Mouse (Mus musculus) left cerebral cortex, postnatal 36 days (tissue): ENCODE data around the gene Aamp. TPM values are rescaled to one million over a fixed set of nuclear protein-coding genes. Genes with fewer than 3 reads are reported as not detected.

ENCODE experiments used
- DNase-seq, 2 experiments: peaks; one replicate each; pipeline ENCODE4 v3.0.0; 2021 to 2022; ENCODE audit warnings: low spot score in 2 of 2, mixed read lengths in 1 of 2
- intact Hi-C: fragments of 180-260 bp; cut with DNase I; formaldehyde crosslinking; loops from one replicate; pipeline ENCODE4 v1.15.1; 2025
- total RNA-seq, 2 experiments: library from RNA; stranded (reverse); gene quantifications; 2 replicates each; pipeline ENCODE4 v1.2.3; 2021

The Aamp gene
- total RNA-seq, 2 experiments from 2014 or later, result 139 to 143 TPM

DNA sequence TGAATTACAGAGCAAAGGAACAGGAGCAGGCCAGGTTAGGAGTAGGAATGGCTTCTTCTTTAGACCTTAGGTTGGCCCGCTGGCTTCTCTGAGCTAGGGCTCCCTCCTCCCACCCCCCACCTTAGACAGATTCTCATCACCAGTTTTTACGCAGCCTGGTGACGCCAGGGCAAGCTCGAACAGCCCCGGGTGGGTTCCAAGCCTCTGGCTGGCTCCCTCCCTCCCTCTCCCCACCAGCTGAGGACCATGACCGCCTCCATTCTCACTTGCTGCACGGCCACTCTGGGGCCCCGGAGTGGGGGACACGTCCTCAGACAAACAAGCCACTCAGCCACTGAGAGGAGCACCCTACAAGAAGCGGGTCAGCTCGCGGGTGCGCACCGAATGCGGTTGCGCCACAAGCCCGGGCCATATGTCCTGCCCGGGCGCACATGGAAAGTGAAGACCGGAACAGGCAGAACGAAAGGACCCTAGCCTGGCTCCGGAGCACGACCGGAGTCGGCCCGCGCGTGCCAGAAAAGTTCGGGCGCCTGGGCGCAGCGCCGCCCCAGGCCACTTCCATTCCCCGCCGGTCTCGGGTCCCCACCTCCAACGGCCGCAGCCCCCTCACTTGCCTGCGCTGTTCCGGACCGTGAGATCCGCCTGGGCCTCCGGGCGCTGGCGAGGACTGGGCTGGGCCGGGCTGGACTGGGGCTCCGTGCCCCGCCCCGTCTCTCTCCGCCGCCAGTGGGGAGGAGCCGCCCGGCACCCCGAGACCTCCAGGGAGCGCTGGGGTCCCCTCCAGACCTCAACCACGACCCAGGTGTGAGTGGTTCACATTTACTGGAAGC is 19.2 kb upstream of the Aamp start:
- intact Hi-C loops, result no loop called here
- DNase-seq, result peak; percentile 53 to 60

DNA sequence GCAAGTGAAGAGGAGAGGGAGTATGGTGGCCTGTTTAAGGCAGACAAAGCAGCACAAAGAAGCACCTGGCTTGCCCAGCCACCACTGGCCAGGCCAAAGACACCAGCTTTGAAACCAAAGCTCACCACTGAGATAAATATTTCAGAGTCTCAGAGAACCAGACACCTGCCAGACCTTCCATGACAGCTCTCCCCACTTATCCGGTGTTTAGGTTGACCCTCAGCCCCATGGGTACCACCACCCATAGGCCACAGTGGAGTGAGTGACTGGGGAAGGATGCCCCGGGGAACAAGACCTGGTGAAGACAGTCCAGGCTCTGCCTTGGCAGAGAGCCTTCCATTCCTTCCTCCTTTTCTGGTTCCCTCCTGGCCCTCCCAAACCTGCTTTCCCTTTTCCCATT is 18.3 kb upstream of the Aamp start:
- intact Hi-C loops, result no loop called here
- no peak for DNase-seq

DNA sequence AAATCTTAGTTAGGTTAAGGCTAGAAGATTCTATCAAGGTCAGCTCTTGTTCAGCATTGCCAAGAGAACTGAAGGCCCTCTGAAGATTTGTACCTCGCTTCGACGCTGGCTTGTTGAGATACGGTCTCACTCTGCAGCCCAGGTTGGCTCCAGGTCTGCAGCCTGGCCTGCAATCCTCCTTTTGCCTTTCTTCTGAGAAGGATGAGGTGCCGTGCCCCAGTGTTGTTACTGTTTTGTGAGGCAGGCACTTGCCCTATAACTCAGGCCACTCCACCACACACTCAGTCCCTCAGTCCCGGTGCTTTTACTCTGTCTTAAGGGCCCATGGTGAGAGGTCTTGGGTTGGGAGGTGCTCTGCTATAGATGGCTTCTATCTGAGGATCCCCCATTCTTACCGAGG is 17.7 kb upstream of the Aamp start:
- no peak for DNase-seq
- intact Hi-C loops, result no loop called here

DNA sequence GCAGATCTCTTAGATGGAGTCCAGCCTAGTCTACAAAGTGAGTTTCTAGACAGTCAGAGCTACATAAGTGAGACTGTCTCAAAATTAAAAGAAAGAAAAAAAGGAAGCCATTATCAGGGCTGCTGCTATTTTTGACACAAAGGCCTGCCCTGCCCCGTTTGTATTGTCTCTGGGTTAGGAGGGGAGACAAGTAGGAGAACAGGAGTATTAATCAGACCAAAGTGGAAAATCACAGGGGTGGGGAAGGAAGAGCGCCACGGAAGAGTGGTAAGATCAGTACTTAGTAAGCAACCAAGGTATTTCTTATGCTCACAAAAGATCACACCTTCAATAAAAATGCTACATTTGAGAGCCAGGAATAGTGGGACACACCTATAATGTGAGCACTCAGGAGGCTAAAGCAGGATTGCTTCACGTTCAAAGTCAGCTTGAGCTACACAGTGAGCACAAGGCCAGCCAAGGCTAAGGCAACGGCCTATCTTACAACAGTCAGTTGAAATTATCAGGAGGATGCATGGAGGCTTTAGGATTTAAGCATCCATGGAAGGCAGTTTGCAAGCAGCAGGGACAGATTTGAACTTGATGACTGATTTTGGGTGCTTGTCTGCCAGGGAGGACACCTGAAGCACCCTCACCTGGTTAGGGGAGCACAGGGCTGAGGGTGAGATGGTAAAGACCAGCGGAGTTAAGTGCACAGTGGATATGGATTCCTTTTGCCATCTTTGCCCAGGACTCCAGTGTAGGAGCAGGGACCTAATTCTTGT is 16.0 kb upstream of the Aamp start:
- intact Hi-C loops, result no loop called here
- no peak for DNase-seq

DNA sequence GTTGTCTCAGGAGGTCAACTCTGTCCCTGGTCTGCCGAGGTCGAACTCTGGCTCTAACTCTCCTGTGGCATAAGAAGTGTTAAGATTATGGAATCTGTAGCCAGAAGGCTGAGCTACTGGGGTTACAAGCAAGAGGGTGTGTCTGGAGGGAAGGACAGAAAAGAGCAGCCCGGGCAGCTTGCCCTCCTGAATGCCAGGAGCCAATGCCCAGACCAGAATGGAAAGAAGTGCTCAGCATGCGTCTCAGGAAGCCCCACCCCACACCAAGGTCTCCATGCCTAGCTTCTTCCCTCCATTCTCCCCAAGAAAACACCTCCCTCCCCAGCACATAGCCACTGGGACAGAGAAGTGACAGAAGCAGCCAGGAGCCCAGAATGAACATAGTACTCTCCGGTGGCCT is 14.5 kb upstream of the Aamp start:
- no peak for DNase-seq
- intact Hi-C loops, result no loop called here

DNA sequence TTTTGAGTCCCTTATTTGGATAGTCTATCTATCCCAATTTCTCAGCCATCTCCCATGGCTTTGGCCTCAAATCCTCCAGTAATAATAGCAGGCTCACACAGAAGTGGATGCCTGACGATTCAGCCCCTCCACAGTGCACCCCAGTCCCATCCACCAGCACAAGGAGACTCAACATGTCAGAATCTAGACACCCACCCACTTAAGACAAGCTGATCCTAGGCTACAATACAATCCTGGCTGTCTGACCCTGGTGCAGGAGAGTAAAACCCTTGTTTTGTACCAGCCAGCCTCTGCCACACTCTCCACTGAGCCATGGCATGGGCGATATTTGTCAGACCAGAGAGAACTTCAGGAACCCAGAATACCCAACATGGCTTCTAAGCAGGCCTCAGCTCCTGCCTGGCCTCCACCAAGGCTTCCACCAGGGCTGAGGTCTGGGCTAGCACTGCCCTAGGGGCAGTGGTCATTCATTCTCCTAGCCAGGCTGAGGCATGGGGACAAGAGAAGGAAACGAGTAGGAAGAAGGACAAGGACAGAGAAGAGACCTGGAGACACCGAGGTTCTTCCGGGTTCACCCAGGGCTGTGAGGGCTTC is 13.7 kb upstream of the Aamp start:
- no peak for DNase-seq
- intact Hi-C loops, result no loop called here

DNA sequence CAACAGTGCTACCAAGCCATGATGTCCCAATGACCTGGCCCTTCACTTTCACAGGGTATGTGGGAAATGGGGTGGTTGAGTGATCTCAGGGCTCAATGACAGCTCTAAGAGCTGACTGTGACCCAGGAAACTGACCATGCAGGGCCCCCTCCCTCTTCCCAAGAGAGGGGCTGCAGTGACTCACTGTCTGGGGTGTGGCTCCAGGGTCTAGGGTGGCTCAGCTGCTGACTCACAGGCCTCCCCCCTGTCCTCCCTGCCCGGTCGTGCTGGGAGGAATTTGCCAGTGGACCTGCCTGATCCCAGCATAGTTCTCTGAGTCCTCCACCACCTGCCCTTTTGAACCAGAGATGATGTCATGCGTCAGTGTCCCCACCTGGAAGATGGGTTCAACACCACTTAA is 12.7 kb upstream of the Aamp start:
- no peak for DNase-seq
- intact Hi-C loops, result no loop called here

DNA sequence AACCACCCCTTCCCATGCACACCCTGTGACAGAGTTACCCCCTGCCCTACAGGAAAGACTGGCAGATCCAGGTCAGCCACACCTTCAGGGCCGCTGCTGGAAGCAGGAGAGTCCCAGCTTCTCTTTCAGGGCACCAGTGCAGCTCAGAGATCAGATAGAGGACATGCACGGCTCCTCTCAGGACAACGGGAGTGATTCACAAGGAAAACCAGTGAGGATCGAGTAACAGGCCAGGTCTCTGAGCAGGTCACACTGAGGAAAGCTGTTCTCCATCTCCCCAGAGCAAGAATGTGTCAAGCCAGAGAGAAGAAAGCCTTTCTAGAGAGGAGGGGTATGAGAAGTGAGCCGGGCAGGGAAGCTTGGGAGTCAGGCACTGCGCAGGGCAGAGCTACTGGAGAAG is 11.9 kb upstream of the Aamp start:
- intact Hi-C loops, result no loop called here
- DNase-seq, result no peak

DNA sequence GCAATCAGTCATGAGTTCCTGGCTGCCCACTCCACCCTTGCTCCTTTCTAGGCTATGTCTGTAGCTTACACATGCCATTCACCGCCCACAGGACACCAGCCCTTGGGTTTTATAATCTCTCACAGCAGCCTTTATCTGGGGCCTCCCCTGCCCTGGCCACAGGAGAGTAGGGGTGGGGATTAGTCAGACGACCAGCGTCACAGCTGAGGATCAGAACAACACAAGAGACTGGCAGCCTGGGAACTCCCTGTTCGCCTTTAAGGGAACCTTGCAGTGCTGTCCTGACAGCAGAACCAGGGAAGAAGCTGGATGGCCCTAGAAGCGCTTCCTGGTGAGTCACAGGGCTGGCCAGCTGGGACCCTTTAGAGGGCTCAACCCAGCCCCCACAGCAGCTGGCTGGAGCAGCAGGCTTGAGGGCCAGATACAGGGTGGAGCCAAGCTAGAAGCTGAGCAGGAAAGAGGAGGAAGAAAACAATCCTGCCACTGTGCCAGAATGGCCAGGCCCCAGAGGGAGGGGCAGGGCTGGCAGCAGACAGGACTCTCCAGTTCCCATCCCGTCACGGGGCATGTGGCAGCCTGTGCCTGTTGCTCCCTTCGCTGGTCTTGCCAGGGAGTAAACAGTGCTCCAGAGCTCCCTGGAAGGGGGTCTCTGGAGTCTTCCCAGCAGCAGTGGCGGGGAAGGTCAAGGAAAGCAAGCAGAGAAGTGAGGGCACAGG is 11.1 kb upstream of the Aamp start:
- intact Hi-C loops, result no loop called here
- peak; percentile 78 to 81 for DNase-seq

DNA sequence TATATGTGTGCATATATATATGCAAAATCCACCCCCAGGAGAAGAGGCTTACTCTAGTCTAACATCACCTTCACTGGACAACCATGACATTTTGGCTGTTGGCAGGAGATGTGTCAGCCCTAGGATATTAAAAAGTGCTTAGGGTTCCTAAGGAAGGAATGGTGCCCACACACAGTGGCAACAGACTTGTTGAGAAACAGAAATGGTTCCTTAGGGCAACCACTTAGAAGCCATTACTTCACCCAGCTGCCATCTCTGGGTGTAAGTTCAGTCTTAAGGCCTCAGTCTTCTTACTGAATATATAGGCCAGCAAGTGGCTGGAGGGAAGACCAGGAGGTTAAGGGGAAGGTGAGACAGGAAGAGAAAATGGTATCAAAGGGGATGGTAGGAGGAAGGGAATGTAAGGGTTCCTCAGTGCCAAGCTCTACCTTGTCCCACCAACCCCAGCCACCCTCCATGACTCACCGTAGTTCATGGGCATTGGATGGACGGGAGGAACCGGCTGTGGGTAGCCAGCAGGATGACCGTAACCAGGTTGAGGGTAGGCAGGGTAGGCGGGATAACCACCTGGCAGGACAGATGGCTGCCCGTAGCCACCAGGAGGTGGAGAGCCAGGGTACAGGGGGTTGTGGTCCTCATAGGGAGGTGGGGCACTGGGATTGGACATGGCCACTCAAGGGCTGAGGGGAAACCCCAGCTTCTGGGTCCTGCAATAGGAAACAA is 10.4 kb upstream of the Aamp start:
- intact Hi-C loops, result no loop called here
- DNase-seq, result no peak

DNA sequence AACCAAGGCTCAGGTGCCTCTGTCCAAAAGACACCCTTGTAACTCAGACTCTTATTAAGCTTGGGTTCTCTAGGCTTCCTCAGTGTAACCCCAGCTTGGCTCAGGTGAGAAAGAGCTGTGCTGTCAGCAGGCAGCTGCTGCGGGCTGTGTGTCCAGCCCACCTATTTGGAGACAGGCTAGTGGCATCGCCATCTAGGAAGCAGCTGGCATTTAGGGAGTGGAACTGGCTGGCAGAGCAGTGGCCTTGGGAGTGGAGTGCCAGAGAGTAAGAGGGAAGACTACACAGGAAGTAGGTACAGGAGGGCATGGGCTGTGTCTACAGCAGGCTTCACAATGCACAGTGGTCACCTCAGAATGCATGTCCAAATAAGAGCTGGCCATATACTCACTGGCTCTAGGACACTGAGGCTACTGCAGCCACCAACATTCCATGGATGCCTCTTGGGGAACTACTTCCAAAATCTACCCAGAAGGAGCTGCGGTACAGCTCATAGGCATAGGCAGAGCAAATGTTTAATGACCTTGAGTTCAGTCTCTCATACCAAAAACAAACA is 9.6 kb upstream of the Aamp start:
- intact Hi-C loops, result no loop called here
- no peak for DNase-seq

DNA sequence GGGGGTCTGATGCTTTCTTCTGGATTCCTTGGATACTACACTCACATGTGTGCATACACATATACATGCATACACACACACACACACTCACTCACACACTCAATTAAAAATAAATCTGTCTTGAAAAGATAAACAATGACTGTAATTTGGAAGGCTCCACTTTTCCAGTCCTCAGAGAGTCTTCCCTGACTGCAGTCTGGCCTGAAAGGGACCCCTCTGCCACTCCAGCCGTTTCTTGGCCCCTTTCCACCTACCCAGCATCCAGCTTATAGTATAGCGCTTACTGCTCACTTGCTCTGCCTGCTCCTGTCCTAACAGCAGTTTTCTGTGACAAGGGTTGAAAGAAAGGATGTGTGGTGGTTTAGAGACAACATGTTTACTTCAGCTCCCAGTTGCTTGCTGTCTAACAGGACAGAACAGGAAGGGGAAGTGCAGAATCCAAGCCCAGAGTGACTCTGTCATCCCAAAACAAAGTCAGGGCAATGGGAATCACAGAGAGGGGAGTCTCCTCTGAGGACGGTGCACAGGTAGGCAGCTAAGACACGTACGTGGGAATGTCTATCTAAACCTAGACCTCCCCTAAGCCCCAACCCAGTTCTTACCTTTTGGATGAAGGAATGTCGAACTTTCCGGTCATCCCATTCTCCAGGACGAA is 8.9 kb upstream of the Aamp start:
- DNase-seq, result no peak
- intact Hi-C loops, result no loop called here

DNA sequence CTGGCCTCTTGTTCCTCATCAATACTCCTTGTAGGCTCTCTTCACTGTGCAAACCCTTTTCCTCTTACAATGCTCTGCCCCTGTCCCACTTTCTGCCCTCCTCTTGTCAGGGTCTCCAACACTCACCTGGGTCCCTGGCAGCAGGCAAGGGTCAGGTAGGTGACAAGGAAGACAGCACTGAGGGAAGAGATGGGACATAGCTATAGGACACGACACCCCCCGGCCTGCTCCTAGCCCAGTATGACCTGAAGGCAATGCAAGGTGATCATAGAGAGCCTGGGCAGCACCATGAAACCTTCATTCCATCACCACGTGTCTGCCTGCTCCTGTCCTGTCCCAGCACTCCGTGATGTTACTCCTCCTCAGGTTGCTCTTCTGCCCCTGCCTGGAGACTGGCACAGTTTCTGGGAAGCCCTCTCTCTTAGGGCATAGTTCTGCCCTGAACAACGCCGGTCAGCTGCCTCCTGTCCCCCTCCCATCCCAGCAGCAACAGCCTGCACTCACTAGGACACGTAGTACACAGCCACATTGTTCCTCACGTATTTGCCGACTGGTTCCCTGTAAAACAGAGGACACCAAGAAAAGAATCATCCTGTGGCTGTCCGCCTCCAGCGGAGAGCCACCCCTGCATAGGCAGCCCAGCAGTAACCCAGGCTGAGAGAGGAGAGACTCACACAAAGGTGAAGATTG is 7.9 kb upstream of the Aamp start:
- DNase-seq, result no peak
- intact Hi-C loops, result no loop called here

DNA sequence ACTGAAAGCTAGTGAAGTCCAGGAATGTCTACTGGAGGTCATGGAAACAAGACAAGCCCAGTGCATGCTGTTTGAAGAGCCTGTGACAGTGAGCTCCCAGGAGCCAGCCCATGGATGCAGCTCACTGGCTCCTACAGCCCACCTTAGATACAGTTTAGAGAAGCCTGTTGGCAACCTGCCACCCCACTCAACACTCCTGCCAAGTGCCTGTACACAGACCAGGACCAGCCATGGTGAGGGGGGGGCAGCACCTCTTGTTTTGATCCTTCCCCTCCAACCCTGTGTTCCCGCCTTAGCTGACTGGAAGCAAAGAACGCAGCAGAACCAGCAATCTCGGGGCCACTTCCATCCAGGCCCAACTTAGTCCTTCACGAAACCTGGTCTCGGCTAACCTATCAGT is 5.6 kb upstream of the Aamp start:
- no peak for DNase-seq
- intact Hi-C loops, result no loop called here

DNA sequence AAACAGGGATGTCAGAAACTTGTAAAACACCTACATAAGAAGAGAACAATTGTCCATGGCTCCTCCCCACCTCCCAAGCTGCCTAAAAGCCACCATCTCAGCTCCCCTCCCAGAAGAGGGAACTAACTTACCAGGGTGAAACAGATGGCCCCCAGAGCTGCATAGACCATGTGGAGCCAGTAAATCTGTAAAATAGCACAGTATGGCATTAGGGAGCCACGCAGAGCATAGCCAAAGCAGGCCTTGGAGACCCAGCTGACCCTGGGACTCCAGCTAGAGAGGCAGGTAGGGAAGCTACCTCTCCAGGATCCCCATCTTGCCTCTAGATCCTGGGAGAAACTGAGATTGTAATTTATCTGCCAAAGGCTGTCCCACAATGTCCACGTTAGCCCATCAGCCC is 5.2 kb upstream of the Aamp start:
- intact Hi-C loops, result loop anchor here (10.0 kb wide), 2 partner anchors 165 to 295 kb away; partner anchors contain the start of genes Bcs1l and Zfp142
- no peak for DNase-seq

DNA sequence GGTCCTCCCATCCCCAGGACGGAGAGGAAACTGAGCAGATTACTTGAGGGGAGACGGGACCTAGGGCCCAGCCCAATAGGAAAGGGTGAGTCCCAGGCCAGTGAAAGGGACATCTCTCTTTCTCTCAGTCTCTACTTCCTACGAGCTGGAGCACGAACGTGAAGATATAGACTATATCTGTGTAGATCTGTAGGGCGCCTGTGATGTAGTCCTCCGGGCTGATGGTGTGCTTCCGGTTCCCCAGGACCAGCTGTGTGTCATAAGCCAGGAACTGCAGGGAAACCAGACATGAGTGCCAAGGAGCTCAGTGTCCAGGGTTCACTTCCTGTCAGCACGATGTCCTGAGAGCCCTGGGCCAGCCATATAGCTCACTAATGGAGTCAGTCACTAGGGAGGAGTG is 4.7 kb upstream of the Aamp start:
- intact Hi-C loops, result loop anchor here (10.0 kb wide), 2 partner anchors 166 to 296 kb away; partner anchors contain the start of genes Bcs1l and Zfp142
- no peak for DNase-seq

DNA sequence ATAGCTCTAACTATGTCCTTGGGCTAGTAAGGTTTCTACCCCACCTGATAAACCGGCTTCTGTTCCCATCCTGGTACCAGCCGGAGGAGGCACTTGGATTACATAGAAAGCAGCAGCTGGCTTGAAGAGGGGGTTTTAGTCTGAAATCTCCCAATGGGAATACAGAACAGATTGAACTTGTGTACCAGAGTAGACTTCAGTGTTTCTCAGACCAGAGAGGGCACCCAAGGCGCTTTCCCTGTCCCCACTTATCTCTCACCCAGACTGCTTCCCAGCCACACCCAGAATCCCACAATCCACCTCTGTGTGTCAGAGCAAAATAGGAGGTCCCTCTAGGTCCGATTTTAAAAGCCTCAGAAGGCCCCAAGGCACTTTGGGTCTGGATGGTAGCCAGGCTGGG is 3.8 kb upstream of the Aamp start:
- intact Hi-C loops, result loop anchor here (10.0 kb wide), 2 partner anchors 166 to 296 kb away; partner anchors contain the start of genes Bcs1l and Zfp142
- no peak for DNase-seq
